Mouse (Mus musculus): Measurements from ENCODE around the gene Lrp8.

Lrp8 gene

DNA sequence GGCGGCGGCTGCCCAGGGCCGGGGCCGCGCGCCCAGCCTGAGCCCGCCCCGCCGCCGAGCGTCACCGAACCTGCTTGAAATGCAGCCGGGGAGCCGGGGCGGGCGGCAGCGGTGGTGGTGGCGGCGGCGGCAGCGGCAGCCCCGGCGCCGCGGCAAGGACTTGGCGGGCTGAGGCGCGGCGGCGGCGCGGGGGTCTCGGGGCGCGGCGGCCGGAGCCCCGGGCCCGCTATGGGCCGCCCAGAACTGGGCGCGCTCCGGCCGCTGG is at the start of gene Lrp8:
Gene Lrp8, plus strand, starts transcription at position 77 of the 265 bp plus-strand sequence.
- no peak for DNase-seq (ENCODE audit: low spot score in 2 of 2)

DNA sequence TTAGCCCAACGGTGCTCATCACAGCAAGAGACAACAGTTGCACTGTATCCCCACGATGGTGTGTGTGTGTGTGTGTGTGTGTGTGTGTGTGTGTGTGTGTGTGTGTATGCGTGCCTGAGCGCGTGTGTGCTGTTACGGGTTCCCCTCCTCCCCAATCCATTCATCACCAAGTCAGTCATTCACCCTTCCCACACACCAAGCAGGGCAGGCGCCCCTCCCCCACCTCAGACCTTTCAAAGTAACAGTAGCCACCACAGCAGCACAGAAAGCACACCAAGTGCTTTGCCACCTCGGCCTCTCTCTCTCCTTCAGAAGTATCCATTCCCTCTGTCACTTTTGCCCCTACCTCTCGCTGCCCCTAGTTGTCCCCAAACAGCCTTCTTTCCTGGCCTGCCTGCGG is 45.8 kb upstream of the Lrp8 start:
- no peak for DNase-seq (ENCODE audit: low spot score in 2 of 2)

DNA sequence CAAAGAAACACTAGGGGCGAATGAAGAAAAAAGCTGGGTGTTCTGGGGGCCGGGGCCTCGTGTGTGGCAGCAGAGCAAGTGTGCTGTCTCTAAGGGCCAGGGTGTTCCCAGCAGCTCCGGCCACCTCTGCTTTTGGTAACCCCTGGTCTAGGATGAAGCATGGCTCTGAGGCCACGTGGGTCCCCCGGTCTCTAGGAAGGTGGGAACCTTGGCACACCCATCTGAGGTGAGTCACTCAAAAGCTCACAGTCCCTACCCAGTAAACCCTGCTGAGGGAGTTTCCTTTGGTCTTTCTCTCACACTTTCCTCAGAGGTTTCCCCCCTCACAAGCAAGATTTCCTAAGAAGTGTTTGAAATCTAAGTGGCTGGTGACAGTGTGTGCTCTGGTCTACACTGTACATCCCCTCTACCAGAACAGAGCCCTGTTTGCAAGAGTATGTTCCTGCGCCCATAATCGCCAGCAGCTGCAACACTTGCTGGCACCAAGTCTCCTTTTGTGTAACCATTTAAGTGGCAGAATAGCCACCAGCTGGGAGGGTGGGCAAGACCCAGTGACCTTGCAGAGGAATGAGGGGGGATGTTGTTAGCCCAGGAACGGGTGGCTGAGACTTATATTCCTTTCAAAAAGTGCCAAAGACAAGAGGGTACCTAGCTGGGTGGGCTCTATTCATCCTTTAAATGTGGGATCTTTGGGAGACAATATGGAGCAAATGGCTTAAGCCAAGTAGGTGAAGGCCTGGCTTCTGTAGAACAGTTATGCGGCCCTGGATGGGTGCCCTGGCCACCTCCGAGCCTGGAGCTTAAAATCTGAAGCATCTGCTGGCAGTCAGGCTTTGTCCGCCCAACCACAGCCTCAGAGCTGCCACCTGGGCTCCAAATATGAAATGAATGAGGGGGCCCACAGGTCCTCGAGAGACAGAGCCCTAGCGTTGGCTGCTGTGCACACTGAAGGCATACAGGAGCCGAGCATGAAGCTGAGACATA is 44.3 kb upstream of the Lrp8 start:
- no peak for DNase-seq (ENCODE audit: low spot score in 2 of 2)

GRCm38 (mm10) chr4:107758938-107759337 is 43.1 kb upstream of the Lrp8 start:
- no peak for DNase-seq (ENCODE audit: low spot score in 2 of 2)

DNA sequence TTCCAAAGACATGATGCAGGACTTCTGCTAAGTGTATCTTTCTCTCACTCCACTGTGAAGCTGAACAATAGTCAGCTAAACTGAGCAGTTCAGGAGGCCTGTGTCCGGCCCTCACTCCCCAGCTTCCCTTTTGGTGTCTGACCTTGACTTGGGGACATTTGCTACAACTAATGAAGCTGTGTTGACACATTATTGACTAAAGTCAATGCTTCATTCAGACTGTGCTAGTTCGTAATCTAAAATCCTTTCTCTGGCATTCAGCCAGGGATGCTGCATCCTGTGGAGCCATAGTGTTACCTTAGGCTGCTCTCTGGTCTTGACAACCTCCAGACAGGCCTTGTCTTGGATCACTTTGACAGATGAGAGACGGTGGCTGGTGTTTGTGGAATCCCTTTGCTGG is 39.1 kb upstream of the Lrp8 start:
- no peak for DNase-seq (ENCODE audit: low spot score in 2 of 2)

- no peak for DNase-seq (ENCODE audit: low spot score in 2 of 2)
Observed at GRCm38 (mm10) chr4:107763598-107763997, 38.5 kb upstream of the Lrp8 start.

- no peak for DNase-seq (ENCODE audit: low spot score in 2 of 2)
Observed at GRCm38 (mm10) chr4:107765196-107765813, 36.8 kb upstream of the Lrp8 start.

GRCm38 (mm10) chr4:107766182-107766581 is 35.9 kb upstream of the Lrp8 start:
- peak; percentile 26 to 43 for DNase-seq (ENCODE audit: low spot score in 2 of 2)

DNA sequence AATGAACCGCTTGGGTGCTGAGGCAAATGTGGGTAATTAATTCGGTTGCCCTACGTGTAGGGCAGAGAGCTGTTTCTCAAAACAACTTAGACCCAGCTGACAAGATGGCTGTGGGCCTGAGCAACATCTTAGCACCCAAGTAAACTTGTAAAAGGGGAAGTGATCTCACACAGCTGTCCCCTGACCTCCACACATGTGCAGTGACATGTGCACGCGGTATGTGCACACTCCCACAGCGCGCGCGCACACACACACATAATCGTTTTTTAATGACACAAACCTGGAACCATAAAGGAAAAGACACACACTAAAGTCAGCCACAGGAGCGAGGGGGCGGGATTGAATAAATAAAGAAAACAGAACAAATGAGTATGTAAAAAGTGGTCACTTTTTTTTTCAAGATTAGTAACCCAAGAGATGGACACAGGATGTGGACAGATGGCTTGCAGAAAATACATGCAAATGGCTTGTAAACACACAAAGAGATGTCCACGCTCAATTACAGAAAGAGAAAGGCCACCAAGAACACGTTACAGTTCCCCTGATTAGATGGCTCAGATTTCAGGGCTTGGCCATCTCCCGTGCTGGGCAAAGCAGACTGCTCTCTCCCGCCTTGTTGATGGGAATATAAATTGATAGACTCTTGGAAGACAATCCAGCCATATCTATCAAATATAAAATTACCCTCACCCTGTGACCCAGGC is 29.8 kb upstream of the Lrp8 start:
- no peak for DNase-seq (ENCODE audit: low spot score in 2 of 2)

DNA sequence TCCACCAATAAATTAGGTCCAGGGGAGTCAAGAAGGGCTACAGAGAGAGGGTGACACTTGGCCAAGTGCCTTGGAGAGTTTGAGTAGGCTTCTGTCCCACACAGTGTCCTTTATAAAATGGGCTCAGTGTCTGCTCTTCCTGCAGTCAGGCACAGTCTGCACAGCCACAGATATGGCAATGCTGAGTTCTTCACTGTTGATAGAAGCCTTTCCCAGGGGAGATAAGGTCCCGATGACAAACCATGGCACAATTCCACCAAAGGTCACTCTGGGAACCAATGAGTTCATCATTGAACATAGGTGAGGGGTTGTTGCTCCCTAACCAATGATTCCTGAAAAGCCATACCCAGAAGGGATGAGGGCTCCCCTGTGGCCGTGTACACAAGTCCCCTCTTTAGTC is 27.2 kb upstream of the Lrp8 start:
- DNase-seq (ENCODE audit: low spot score in 2 of 2), result no peak

DNA sequence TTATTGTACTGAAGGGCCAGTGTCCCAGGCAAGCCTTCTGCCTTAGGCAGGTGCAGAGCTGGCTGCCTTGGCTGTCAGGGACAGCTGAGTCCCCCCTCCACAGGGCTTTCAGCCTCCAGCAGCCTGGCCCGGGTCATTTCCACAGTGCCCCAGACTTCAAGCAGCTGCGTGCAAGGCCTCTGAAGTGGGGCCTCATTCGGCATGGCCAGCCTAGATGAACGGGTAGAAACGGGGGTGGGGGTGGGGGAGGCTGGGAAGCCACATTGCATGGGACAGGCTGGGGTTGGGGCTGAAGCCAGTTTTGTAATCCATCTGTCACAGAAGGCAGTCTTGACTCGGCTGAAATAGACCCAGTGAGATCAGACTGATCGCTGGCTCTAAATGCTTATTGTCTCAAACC is 26.4 kb upstream of the Lrp8 start:
- no peak for DNase-seq (ENCODE audit: low spot score in 2 of 2)

DNA sequence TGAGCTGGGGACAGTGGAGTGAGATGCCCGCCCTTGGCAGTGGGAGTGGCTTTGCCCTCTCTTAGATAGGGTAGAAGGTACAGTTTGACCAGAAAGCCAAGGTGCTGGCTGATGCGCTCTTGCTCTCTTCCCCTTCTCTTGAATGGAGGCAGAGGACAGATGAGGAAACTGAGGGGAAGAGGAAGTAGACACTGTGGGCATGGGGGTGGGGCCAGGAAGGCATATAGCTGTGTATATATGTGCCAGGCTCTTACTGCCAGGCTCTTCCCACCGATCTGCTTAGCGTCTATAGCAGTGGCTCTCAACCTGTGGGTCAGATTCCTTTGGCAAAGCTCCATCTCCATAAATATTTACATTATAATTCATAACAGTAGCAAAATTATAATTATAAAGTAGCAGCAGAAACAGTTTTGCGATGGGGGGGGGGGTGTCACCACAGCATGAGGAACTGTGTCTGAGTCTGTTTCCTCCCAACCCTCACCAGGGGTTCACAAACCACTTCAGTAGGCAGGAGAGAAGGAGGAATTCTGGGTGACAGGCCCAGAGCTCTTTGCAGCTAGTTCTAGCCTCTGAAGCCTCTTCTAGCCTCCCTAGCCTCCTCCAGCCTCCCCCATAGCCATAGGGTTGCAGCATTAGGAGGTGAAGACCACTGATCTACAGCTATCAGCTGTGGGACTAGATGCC is 24.9 kb upstream of the Lrp8 start:
- no peak for DNase-seq (ENCODE audit: low spot score in 2 of 2)

GRCm38 (mm10) chr4:107783541-107783940 is 18.5 kb upstream of the Lrp8 start:
- no peak for DNase-seq (ENCODE audit: low spot score in 2 of 2)

GRCm38 (mm10) chr4:107788841-107789240 is 13.2 kb upstream of the Lrp8 start:
- no peak for DNase-seq (ENCODE audit: low spot score in 2 of 2)

GRCm38 (mm10) chr4:107800801-107801200 is 1.3 kb upstream of the Lrp8 start:
- no peak for DNase-seq (ENCODE audit: low spot score in 2 of 2)

DNA sequence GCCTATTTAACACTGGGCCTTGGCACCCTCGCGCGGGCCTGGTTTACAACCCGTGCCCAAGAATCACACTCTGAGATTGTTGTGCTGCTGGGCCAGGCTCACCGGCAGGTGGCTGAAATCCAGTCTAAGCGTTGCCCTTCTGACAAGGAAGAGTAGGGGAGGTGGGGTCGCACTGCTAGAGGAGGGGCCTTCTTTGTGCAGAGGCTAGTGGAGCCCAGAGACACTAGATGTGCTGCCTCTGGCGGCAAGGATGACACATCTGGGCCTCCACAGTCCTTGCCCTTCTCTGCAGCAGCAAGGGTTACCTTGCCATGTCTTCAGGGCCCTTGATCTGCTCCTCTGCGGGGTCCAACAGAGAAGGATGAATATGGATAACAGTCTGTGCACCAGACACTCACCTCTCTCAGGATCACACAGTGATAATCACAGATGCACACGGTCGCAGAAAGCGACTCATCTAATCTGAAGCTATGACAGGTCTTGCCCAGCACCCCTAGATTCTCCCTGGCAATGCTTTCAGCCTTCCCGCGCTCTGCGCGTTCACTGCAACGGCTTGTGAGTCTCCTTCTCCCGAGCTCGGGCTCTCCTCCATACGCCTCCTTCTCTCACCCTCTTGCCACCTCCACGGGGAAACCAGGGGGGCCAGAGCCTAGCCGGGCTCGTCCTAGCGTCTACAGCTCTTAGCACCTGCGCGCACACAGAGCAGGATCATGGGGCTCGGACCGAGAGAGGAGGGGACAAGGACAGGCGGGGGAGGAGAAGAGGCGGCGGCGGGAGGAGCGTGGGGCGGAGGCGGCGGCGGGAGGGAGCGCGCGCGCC is 486 bp upstream of the Lrp8 start:
- peak; percentile 82 to 83 for DNase-seq (ENCODE audit: low spot score in 2 of 2)

GRCm38 (mm10) chr4:107802450-107803331 is 630 bp downstream of the Lrp8 start:
- DNase-seq (ENCODE audit: low spot score in 2 of 2), result peak in 1 of 2 experiments; percentile 44

- peak; percentile 70 to 76 for DNase-seq (ENCODE audit: low spot score in 2 of 2)
Observed at GRCm38 (mm10) chr4:107803351-107804106, 1.5 kb downstream of the Lrp8 start.

DNA sequence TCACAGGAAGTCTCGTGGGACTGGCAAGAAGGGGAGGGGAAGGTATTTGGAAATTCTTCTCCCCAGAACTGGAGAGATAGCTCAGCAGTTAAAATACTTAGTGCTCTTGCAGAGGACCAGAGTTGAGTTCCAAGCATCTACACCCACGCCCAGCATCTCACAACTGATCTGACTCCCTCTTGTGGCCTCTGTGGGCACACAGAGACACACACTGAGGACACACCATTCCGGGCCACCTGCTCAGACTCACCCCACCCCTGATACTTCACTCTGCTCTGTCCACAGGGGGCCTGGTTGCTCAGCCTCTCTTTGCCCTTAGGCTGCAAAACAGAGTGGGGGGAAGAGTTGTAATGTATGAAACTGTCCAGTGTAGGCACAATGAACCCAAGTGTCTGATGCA is 3.4 kb downstream of the Lrp8 start:
- no peak for DNase-seq (ENCODE audit: low spot score in 2 of 2)

Measured in frontal cortex, postnatal 36 days (tissue).